In the genomic region with DNA sequence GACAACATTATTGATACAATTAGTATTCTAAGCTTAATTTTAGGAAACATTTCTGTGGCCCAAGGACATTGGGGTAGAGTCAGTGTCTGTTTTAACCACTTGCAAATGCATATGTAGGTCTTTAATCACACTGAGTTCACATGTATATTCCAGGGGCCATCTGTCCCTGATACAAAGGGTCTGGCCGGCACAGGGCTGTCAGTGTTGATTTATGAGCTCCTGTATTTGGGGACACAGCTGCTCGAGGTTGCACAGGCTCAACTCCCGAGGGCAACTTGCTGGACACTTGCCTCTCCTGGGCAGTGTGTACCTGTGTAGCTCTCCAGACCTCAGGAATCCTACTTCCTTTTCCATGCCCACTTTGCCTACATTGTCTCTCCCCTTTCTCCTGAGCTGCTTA, we compare ENCODE assay signal across 12 mouse cellular contexts.
"Had no signal": no experiment of that assay in that cellular context is flagged by ENCODE, and none has a peak within 500 bp of the region (broad histone marks: within the 10 kb centered on the region; RNA-seq: fewer than 3 reads in every experiment).

No protein-coding gene starts in this region.

- DNase-seq: kidney, postnatal 14 days; lung, embryonic 14.5 days; lung, postnatal 10 days; lung, postnatal 4 days; right cerebral cortex, postnatal 14 days; thymus, postnatal 4 days had no signal

- H3K4me1 ChIP-seq: liver, embryonic 12.5 days; midbrain, embryonic 12.5 days had no signal

- H3K27me3 ChIP-seq: kidney, embryonic 15.5 days; limb, embryonic 15.5 days; liver, embryonic 12.5 days; midbrain, embryonic 12.5 days; neural tube, embryonic 12.5 days had no signal

- H3K36me3 ChIP-seq: kidney, embryonic 15.5 days; limb, embryonic 15.5 days; liver, embryonic 12.5 days; midbrain, embryonic 12.5 days; neural tube, embryonic 12.5 days had no signal

- H3K4me2 ChIP-seq: kidney, embryonic 15.5 days; limb, embryonic 15.5 days; liver, embryonic 12.5 days; lung, embryonic 14.5 days; midbrain, embryonic 12.5 days; neural tube, embryonic 12.5 days had no signal

- H3K27ac ChIP-seq: kidney, embryonic 15.5 days; limb, embryonic 15.5 days; liver, embryonic 12.5 days; midbrain, embryonic 12.5 days; neural tube, embryonic 12.5 days had no signal

- ATAC-seq: liver, embryonic 12.5 days; midbrain, embryonic 16.5 days had no signal

- H3K9me3 ChIP-seq: kidney, embryonic 15.5 days; limb, embryonic 15.5 days; liver, embryonic 12.5 days; midbrain, embryonic 12.5 days; neural tube, embryonic 12.5 days had no signal

- H3K4me3 ChIP-seq: kidney, embryonic 15.5 days; limb, embryonic 15.5 days; liver, embryonic 12.5 days; midbrain, embryonic 12.5 days; neural tube, embryonic 12.5 days had no signal

- H3K9ac ChIP-seq: kidney, embryonic 15.5 days; limb, embryonic 15.5 days; liver, embryonic 12.5 days; lung, embryonic 14.5 days; midbrain, embryonic 12.5 days; neural tube, embryonic 12.5 days had no signal
